Mouse (Mus musculus) forebrain, postnatal 0 days (tissue): Measurements from ENCODE around the gene Dusp8. TPM values are rescaled to one million over a fixed set of nuclear protein-coding genes. Genes with fewer than 3 reads are reported as not detected.

ENCODE experiments used
- ATAC-seq: fragments of 200-750 bp; cut with Nextera tagmentation; 2 replicates; pipeline ENCODE4 v1.8.0; 2017; ENCODE audit warnings: mild to moderate bottlenecking, moderate library complexity
- DNase-seq: peaks from one replicate; pipeline ENCODE4 v3.0.0-alpha.2; 2015
- H3K27ac ChIP-seq: fragments of 300-500 bp; sonication (generic); 2 replicates; pipeline ENCODE4 v1.5.1; 2014; ENCODE audit warnings: low read depth, mild to moderate bottlenecking, antibody characterized with exemption, low read length, moderate library complexity, mixed read lengths
- H3K27me3 ChIP-seq: fragments of 300-500 bp; sonication (generic); 2 replicates; pipeline ENCODE4 v1.6.1; 2014; ENCODE audit warnings: mild to moderate bottlenecking, low read length, mixed read lengths; ENCODE audit not compliant: insufficient read depth
- H3K36me3 ChIP-seq: fragments of 300-500 bp; sonication (generic); 2 replicates; pipeline ENCODE4 v1.6.1; 2014; ENCODE audit warnings: mild to moderate bottlenecking, moderate library complexity; ENCODE audit not compliant: insufficient read depth
- H3K4me1 ChIP-seq: fragments of 300-500 bp; sonication (generic); 2 replicates; pipeline ENCODE4 v1.6.1; 2014; ENCODE audit warnings: antibody characterized with exemption; ENCODE audit not compliant: insufficient read depth
- H3K4me2 ChIP-seq: fragments of 300-500 bp; sonication (generic); 2 replicates; pipeline ENCODE4 v1.6.1; 2014; ENCODE audit warnings: low read depth, mild to moderate bottlenecking, moderate library complexity
- H3K4me3 ChIP-seq: fragments of 300-500 bp; sonication (generic); 2 replicates; pipeline ENCODE4 v1.5.1; 2014; ENCODE audit warnings: low read depth, low read length, mixed read lengths
- H3K9ac ChIP-seq: fragments of 300-500 bp; sonication (generic); 2 replicates; pipeline ENCODE4 v1.6.1; 2014; ENCODE audit warnings: mild to moderate bottlenecking
- H3K9me3 ChIP-seq: fragments of 300-500 bp; sonication (generic); 2 replicates; pipeline ENCODE4 v1.6.1; 2016; ENCODE audit warnings: low read length
- CTCF ChIP-seq: sonication (generic); IDR thresholded peaks from 2 replicates; pipeline ENCODE4 v1.5.1; 2016; ENCODE audit warnings: antibody characterized with exemption, control low read depth, low read depth
- WGBS: fragments of 180-500 bp; shearing (Covaris S2); extraction: QIAGEN DNeasy Blood & Tissue Kit; methylation state at CpG from one replicate; pipeline ENCODE4 v1.1.7; 2014; 5-methylcytosine and 5-hydroxymethylcytosine counted together
- polyA plus RNA-seq: library from polyadenylated mRNA; unstranded; fragments of >200 nt; fragmentation: Nextera tagmentation; extraction: Ambion mirVana; gene quantifications from 2 replicates; pipeline ENCODE4 v1.2.1, GENCODE M21; 2015
- total RNA-seq: library from RNA; depleted of rRNA; stranded (reverse); fragments of >200 nt; gene quantifications from 2 replicates; pipeline ENCODE4 v1.2.3, GENCODE M21; 2014

Gene Dusp8
- total and polyA plus RNA-seq, 2 experiments from 2014 or later, result 92.6 to 106 TPM

DNA sequence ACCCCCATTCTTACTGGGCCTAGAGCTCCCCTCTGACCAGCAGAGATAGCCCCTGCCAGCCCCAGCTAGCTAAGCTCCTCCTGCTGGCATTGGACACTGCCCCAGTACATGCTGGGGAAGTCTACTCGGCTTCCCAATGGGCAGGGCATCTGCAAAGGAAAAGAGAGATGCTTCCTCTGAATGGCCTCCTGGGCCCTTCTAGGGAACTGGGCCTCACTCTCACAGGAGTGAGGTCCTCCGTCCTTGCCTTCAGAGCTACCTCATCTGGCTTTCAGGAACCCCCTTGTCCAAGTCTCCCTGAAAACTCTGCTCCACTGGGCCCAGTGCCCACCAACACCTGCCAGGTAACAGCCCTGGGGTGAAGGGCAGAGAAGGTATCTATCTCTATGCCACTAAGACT, 14.8 kb downstream of the Dusp8 start:
- Histone ChIP-seq H3K4me2 (no peak overlapping the region), H3K4me1 (no peaks in the 10 kb centered on the region), H3K4me3 (no peak overlapping the region), H3K9ac (no peak overlapping the region), H3K9me3 (no peaks in the 10 kb centered on the region), H3K27ac (no peak overlapping the region), H3K27me3 (no peaks in the 10 kb centered on the region), H3K36me3 (peaks cover 65% of the 10 kb centered on the region)
- ATAC-seq (no peak), DNase-seq (no peak)
- WGBS, result 65% methylated on average over 2 of the region's 2 CpGs
- no peak for TF ChIP-seq CTCF

DNA sequence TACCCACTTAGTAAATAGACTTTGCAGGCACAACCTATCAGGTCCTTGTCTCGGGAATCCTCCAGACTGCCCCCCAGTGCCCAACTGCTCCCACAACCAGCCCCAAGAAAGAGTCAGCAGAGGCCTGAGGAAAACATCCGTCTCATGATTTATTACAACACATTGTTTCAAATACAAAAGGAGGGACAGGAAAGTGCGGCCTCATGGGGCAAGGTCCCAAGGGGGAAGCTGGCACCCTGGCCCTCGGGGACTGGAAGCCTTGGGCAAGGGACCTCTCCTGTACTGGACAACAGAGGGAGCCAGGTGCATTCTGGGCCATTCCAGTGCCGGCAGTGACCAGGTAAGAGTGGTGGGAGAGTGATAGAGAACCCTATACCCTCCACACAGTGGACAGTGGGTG, 16.3 kb downstream of the Dusp8 start:
- no peaks in the 10 kb centered on the region for H3K9me3 ChIP-seq
- TF ChIP-seq CTCF, result no peak
- no peak overlapping the region for H3K4me2 ChIP-seq
- ATAC-seq (no peak), DNase-seq (no peak)
- H3K4me3 ChIP-seq, result no peak overlapping the region
- peaks cover 50% of the 10 kb centered on the region for H3K36me3 ChIP-seq
- 62% methylated on average over 5 of the region's 5 CpGs for WGBS
- no peaks in the 10 kb centered on the region for H3K27me3 ChIP-seq
- H3K4me1 ChIP-seq, result no peaks in the 10 kb centered on the region
- no peak overlapping the region for H3K27ac ChIP-seq
- no peak overlapping the region for H3K9ac ChIP-seq

DNA sequence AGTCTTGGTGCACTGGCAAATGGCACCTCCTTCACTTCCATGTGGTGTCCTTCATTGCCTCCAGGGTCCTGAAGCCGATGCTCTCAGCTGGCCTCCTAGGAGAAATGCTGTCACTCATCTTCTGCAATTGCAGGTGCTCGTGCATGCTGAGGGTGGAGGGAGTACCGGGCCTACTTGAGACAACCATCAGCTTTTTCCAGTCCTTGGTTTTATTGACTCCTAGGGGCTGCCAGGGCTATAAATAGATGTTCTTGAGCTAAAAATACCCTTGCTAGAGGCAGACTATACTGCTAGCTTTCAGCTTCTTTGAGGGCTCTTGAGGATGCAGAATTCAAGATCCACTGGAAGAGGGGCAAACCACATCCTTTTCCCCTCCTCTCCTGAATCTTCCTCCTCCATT, 18.5 kb downstream of the Dusp8 start:
- Histone ChIP-seq H3K27ac (no peak overlapping the region; the same call in 1 of the 2 replicates), H3K36me3 (peaks cover 28% of the 10 kb centered on the region), H3K4me2 (no peak overlapping the region), H3K9ac (no peak overlapping the region), H3K9me3 (no peaks in the 10 kb centered on the region), H3K4me1 (no peaks in the 10 kb centered on the region), H3K27me3 (no peaks in the 10 kb centered on the region), H3K4me3 (no peak overlapping the region)
- ATAC-seq (peak; percentile 43; the same call in 1 of the 2 replicates), DNase-seq (no peak)
- WGBS, result 69% methylated on average over 3 of the region's 3 CpGs
- TF ChIP-seq CTCF, result no peak

DNA sequence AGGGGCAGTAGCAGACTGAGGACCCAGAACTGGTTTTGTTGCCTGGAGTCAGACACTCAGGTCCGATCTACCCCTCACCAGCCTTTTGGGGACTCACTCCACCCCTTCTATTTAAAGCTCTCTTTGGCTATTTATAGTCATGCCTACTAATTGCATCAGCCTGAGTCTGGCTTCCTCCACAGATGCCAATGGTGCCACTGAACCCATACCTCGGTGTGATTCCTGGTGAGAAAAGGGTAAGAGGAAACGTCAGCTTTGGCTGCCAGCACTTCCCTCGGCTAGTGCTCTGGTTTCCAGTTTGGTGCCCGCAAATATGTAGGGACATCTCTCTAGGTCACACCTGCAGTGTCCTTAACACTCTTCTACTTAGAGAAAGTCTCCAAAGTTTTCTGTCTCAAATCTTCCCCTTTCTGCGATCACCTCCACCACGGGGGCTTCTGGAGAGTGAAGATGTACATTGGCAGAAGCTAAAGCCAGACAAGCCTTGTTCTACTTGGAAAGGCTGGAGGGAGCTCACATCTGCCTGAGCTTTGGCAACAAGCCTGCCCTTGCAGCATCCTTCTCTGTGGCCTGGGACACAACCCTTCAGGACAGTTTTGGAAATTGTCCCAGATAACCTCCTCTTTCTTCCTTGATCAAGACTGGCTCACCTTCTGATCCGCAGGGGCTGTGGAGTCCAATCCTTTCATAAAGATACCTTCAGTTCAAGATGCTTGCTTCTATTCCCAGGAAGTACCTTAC, 21.3 kb downstream of the Dusp8 start:
- H3K4me2 ChIP-seq, result no peak overlapping the region
- no peaks in the 10 kb centered on the region for H3K27me3 ChIP-seq
- H3K27ac ChIP-seq, result no peak overlapping the region
- 75% methylated on average over 8 of the region's 8 CpGs for WGBS
- no peak for ATAC-seq
- no peak overlapping the region for H3K9ac ChIP-seq
- H3K36me3 ChIP-seq, result peaks cover 4% of the 10 kb centered on the region; the same call in 1 of the 2 replicates
- H3K4me3 ChIP-seq, result no peak overlapping the region
- H3K4me1 ChIP-seq, result no peaks in the 10 kb centered on the region
- TF ChIP-seq CTCF, result no peak
- H3K9me3 ChIP-seq, result no peaks in the 10 kb centered on the region
- DNase-seq, result no peak

DNA sequence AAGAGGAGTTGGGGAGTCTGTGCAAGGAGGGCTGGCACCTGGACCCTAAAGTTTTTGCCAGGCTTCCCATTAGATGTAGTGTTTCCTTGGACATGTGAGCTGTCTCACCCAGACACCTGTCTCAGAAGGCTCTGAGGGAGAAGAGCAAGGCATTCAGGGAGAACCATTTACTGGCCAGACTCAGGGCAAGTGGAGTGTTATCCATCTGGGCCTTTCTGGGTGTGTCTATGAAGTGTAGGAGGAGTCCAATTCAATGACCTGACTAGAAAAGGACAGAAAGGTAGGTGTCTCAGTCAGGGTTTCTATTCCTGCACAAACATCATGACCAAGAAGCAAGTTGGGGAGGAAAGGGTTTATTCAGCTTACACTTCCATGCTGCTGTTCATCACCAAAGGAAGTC, 23.9 kb downstream of the Dusp8 start:
- no peaks in the 10 kb centered on the region for H3K9me3 ChIP-seq
- no peak overlapping the region for H3K4me2 ChIP-seq
- no peak overlapping the region for H3K4me3 ChIP-seq
- DNase-seq (no peak), ATAC-seq (no peak)
- H3K9ac ChIP-seq, result no peak overlapping the region
- no peaks in the 10 kb centered on the region for H3K27me3 ChIP-seq
- H3K36me3 ChIP-seq, result no peaks in the 10 kb centered on the region
- no peak for TF ChIP-seq CTCF
- no peaks in the 10 kb centered on the region for H3K4me1 ChIP-seq
- H3K27ac ChIP-seq, result no peak overlapping the region

DNA sequence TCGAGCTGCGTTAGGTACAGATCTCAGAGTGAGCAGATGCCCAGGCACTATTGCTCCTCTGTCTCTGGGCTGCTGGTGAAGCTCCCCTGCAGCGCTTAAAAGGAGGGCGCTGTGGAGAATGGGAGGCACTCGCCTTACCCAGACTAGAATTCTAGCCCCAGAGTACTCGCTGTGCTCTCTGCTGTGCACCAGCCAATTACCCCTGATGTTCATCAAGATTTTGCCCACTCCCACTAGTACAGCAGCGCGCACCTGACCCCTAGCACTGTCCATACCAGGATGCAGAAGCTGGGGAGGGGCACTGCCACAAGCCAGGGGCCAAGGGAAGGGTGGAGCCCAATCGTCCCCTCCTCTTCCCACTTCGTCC, 24.4 kb downstream of the Dusp8 start:
- Histone ChIP-seq H3K27me3 (no peaks in the 10 kb centered on the region), H3K4me1 (no peaks in the 10 kb centered on the region), H3K4me3 (no peak overlapping the region), H3K27ac (no peak overlapping the region), H3K36me3 (no peaks in the 10 kb centered on the region), H3K9me3 (no peaks in the 10 kb centered on the region), H3K9ac (peak overlapping the region; percentile 31; the same call in 1 of the 2 replicates), H3K4me2 (peak overlapping the region; percentile 41)
- 2% methylated on average over 9 of the region's 10 CpGs for WGBS
- DNase-seq (no peak), ATAC-seq (peak; percentile 53)
- no peak for TF ChIP-seq CTCF

DNA sequence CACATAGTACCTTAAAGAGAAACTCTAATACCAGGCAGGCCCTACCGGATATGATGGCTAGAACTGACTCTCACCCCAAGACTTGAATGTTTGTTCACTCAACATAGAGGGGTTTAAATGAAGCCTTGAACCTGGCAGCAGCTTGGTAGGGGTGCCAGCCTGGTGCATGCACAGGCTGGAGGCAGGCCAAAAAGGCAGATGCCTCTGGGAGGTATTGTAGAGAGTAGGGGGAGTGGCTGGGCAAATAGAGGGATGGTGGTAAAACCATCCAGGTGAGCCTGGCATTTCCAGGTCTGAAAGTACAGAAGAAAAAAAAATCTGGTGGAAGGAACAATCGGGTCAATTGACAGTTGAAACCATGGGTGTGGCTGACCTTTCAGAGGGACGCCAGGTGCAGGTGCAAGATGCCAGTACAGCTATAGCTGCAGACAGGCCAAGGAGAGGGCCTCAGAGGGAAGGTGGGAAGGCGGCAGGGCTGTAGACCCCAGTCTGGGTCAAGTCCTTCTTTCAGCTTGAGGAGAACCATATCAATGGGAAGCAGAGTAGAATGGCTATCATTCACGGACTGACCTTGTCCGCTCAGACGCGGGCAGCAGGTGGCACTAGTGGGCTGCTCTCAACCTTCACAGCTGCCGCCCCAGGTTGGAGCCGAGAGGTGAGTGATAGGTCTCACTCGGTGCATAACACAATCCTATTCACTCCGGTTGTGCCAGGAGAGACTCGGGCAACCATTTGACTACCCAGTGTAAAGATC, 25.0 kb downstream of the Dusp8 start:
- peak overlapping the region; percentile 41 for H3K4me2 ChIP-seq

More for the DNA sequence above, 25.0 kb downstream of the Dusp8 start:
- no peaks in the 10 kb centered on the region for H3K36me3 ChIP-seq
- WGBS, result 14% methylated on average over 13 of the region's 13 CpGs
- TF ChIP-seq CTCF, result peak; percentile 80
- peak; percentile 85 for ATAC-seq
- no peaks in the 10 kb centered on the region for H3K9me3 ChIP-seq
- H3K27me3 ChIP-seq, result no peaks in the 10 kb centered on the region
- no peaks in the 10 kb centered on the region for H3K4me1 ChIP-seq
- H3K4me3 ChIP-seq, result no peak overlapping the region
- DNase-seq, result peak; percentile 75
- H3K9ac ChIP-seq, result peak overlapping the region; percentile 31; the same call in 1 of the 2 replicates
- no peak overlapping the region for H3K27ac ChIP-seq
